Comparison of ENCODE assay signal across 12 mouse cellular contexts in genomic region chr2:93339373-93340106, GRCm38 (mm10). TPM values are rescaled to one million over a fixed set of nuclear protein-coding genes. Genes with fewer than 3 reads are reported as not detected.
DNase-seq lines count a peak whose midpoint lies in the region; ATAC-seq and TF ChIP-seq lines count a peak whose summit lies in the region.
"Had no signal": no experiment of that assay in that cellular context is flagged by ENCODE, and none has a peak within 500 bp of the region (broad histone marks: within the 10 kb centered on the region; RNA-seq: fewer than 3 reads in every experiment).

No protein-coding gene starts in this region.

- intact Hi-C loops in left cerebral cortex, postnatal 25 days (cut with DNase I): no loop called here

- no peak for TF ChIP-seq CTCF in intestine, postnatal 0 days (IDR thresholded peaks at IDR 0.05; ENCODE audit: low read depth)
- TF ChIP-seq CTCF in lung, embryonic 14.5 days (IDR thresholded peaks at IDR 0.05; ENCODE audit: low read depth): no peak
- no peak for TF ChIP-seq CTCF in layer of hippocampus, adult 2 months (conservative IDR thresholded peaks at IDR 0.05)

- H3K27ac ChIP-seq in intestine, embryonic 14.5 days (ENCODE audit: low read depth): no peak overlapping the region
- no peak overlapping the region for H3K27ac ChIP-seq in intestine, postnatal 0 days (ENCODE audit: low read depth, low read length)
- H3K27ac ChIP-seq in lung, embryonic 14.5 days (ENCODE audit: low read depth): no peak overlapping the region; the same call in 1 of the 2 replicates
- peak overlapping the region; percentile 44 for H3K27ac ChIP-seq in midbrain, embryonic 16.5 days (ENCODE audit: low read length)
- H3K27ac ChIP-seq in layer of hippocampus, adult 2 months: no peak overlapping the region
- H3K27ac ChIP-seq: liver, embryonic 13.5 days had no signal

- no peak overlapping the region for H3K4me2 ChIP-seq in intestine, embryonic 14.5 days (ENCODE audit: low read length)
- H3K4me2 ChIP-seq in intestine, postnatal 0 days (replicated peaks; ENCODE audit: low read depth): no peak overlapping the region
- no peak overlapping the region for H3K4me2 ChIP-seq in lung, embryonic 14.5 days
- H3K4me2 ChIP-seq in midbrain, embryonic 16.5 days (ENCODE audit: low read length): no peak overlapping the region
- H3K4me2 ChIP-seq: liver, embryonic 13.5 days had no signal

- H3K27me3 ChIP-seq in intestine, embryonic 14.5 days (replicated peaks; ENCODE audit: control insufficient read depth, insufficient read depth, low read length): no peaks in the 10 kb centered on the region
- 0 out of 2 replicates have a peak, but pooled peaks cover 3% of the 10 kb centered on the region for H3K27me3 ChIP-seq in intestine, postnatal 0 days (replicated peaks; ENCODE audit: control insufficient read depth, insufficient read depth, low read length)
- H3K27me3 ChIP-seq in lung, embryonic 14.5 days (ENCODE audit: insufficient read depth, low read length): no peaks in the 10 kb centered on the region
- no peaks in the 10 kb centered on the region for H3K27me3 ChIP-seq in midbrain, embryonic 16.5 days (ENCODE audit: control insufficient read depth, insufficient read depth, low read depth, low read length)

- H3K9me3 ChIP-seq in intestine, embryonic 14.5 days (ENCODE audit: control insufficient read depth, low read length): no peaks in the 10 kb centered on the region
- no peaks in the 10 kb centered on the region for H3K9me3 ChIP-seq in intestine, postnatal 0 days (ENCODE audit: control insufficient read depth)
- H3K9me3 ChIP-seq in lung, embryonic 14.5 days (ENCODE audit: low read depth, low read length): no peaks in the 10 kb centered on the region
- no peaks in the 10 kb centered on the region for H3K9me3 ChIP-seq in midbrain, embryonic 16.5 days (replicated peaks; ENCODE audit: control insufficient read depth, low read length, poor library complexity, severe bottlenecking)
- H3K9me3 ChIP-seq: liver, embryonic 13.5 days had no signal

- H3K4me1 ChIP-seq in intestine, embryonic 14.5 days (replicated peaks; ENCODE audit: control insufficient read depth, insufficient read depth, low read length): peaks cover 28% of the 10 kb centered on the region
- H3K4me1 ChIP-seq in intestine, postnatal 0 days (replicated peaks; ENCODE audit: control insufficient read depth, insufficient read depth, low read length): 0 out of 2 replicates have a peak, but pooled peaks cover 2% of the 10 kb centered on the region
- H3K4me1 ChIP-seq in lung, embryonic 14.5 days (ENCODE audit: insufficient read depth): peaks cover 16% of the 10 kb centered on the region
- H3K4me1 ChIP-seq in midbrain, embryonic 16.5 days (ENCODE audit: control insufficient read depth, insufficient read depth, low read length): peaks cover 13% of the 10 kb centered on the region

- 32% methylated on average over 9 of the region's 9 CpGs for WGBS in intestine, embryonic 14.5 days
- WGBS in intestine, postnatal 0 days: 30% methylated on average over 9 of the region's 9 CpGs
- 49% methylated on average over 9 of the region's 9 CpGs for WGBS in lung, embryonic 14.5 days
- WGBS in midbrain, embryonic 16.5 days: 34% methylated on average over 9 of the region's 9 CpGs

- no peaks in the 10 kb centered on the region for H3K36me3 ChIP-seq in intestine, embryonic 14.5 days (ENCODE audit: control insufficient read depth, insufficient read depth, low read length)
- no peaks in the 10 kb centered on the region for H3K36me3 ChIP-seq in intestine, postnatal 0 days (ENCODE audit: control insufficient read depth, insufficient read depth)
- H3K36me3 ChIP-seq in lung, embryonic 14.5 days (ENCODE audit: insufficient read depth): no peaks in the 10 kb centered on the region
- no peaks in the 10 kb centered on the region for H3K36me3 ChIP-seq in midbrain, embryonic 16.5 days (ENCODE audit: control insufficient read depth, insufficient read depth, low read length)
- H3K36me3 ChIP-seq: liver, embryonic 13.5 days had no signal

- no peak overlapping the region for H3K4me3 ChIP-seq in intestine, embryonic 14.5 days (ENCODE audit: low read depth, low read length)
- H3K4me3 ChIP-seq in intestine, postnatal 0 days (ENCODE audit: low read depth, low read length): no peak overlapping the region
- H3K4me3 ChIP-seq in lung, embryonic 14.5 days (ENCODE audit: low read depth, low read length): no peak overlapping the region
- no peak overlapping the region for H3K4me3 ChIP-seq in midbrain, embryonic 16.5 days (ENCODE audit: low read depth, low read length)
- H3K4me3 ChIP-seq in layer of hippocampus, adult 2 months: no peak overlapping the region
- H3K4me3 ChIP-seq: liver, embryonic 13.5 days; myocyte had no signal

- H3K9ac ChIP-seq in intestine, embryonic 14.5 days (ENCODE audit: low read length): no peak overlapping the region
- H3K9ac ChIP-seq in intestine, postnatal 0 days (ENCODE audit: low read depth, low read length): no peak overlapping the region
- H3K9ac ChIP-seq in lung, embryonic 14.5 days: no peak overlapping the region
- H3K9ac ChIP-seq in midbrain, embryonic 16.5 days (ENCODE audit: low read depth, low read length): no peak overlapping the region
- H3K9ac ChIP-seq: liver, embryonic 13.5 days had no signal

- 0 out of 2 replicates have a peak, but pooled peaks have one; percentile 15 for ATAC-seq in intestine, embryonic 14.5 days (replicated peaks; ENCODE audit: low FRiP score, low TSS enrichment, low read depth)
- ATAC-seq in intestine, postnatal 0 days: no peak
- ATAC-seq in lung, embryonic 14.5 days (ENCODE audit: insufficient read depth): no peak
- peak; percentile 61 for ATAC-seq in midbrain, embryonic 16.5 days

- DNase-seq in intestine, embryonic 14.5 days (ENCODE audit: low spot score): no peak
- peak; percentile 43 for DNase-seq in gastrocnemius, postnatal 10 days
- DNase-seq in lung, embryonic 14.5 days: peak; percentile 53
- no peak for DNase-seq in left cerebral cortex, postnatal 25 days (ENCODE audit: low spot score in 2 of 2)
- DNase-seq in kidney, postnatal 10 days: no peak
- DNase-seq in layer of hippocampus, adult 2 months (ENCODE audit: low spot score in 2 of 2): no peak
- DNase-seq: cerebellum, postnatal 25 days; liver, embryonic 13.5 days had no signal

RNA-seq across cellular contexts. Expression of gene Tspan18, which starts 5.2 kb away (rescaled TPM):
- 36.1 and 41.0 TPM in 2 replicates for polyA plus RNA-seq in intestine, embryonic 14.5 days (2014; fragmentation: Nextera tagmentation; extraction: Ambion mirVana)
- 12.2 and 18.0 TPM in 2 replicates for polyA plus RNA-seq in intestine, postnatal 0 days (2015; fragmentation: Nextera tagmentation; extraction: Ambion mirVana)
- 10 to 100 TPM; 14.5 to 17.8 TPM for total RNA-seq in gastrocnemius, postnatal 10 days (2021)
- 36.8 and 39.9 TPM in 2 replicates for polyA plus RNA-seq in lung, embryonic 14.5 days (2014; fragmentation: Nextera tagmentation; extraction: Ambion mirVana)
- 20.1 and 21.2 TPM in 2 replicates for polyA plus RNA-seq in midbrain, embryonic 16.5 days (2015; fragmentation: Nextera tagmentation; extraction: Ambion mirVana)
- 1 to 10 TPM; 1.9 to 2.2 TPM for total RNA-seq in left cerebral cortex, postnatal 25 days (2021)
- total RNA-seq in layer of hippocampus, adult 2 months (2021): 10 to 100 TPM; 39.1 to 40.2 TPM
- total RNA-seq: hematopoietic stem cell, adult 5-6 weeks had no signal

Comparison
In these comparisons a context has a peak if more than half of its experiments do, and no peak if none do; other contexts are left out.
1. ATAC-seq: peak in intestine, embryonic 14.5 days (single experiment) and midbrain, embryonic 16.5 days (single experiment); none in intestine, postnatal 0 days (single experiment) and lung, embryonic 14.5 days (single experiment).
2. DNase-seq: peak in gastrocnemius, postnatal 10 days (single experiment) and lung, embryonic 14.5 days (single experiment); none in intestine, embryonic 14.5 days (single experiment), left cerebral cortex, postnatal 25 days (0 of 2), kidney, postnatal 10 days (single experiment) and layer of hippocampus, adult 2 months (0 of 2).